In genomic region chr2:29934906-29935599, GRCm38 (mm10) we compare ENCODE assay signal across 8 mouse cellular contexts. TPM values are rescaled to one million over a fixed set of nuclear protein-coding genes. Genes with fewer than 3 reads are reported as not detected.
DNase-seq lines count a peak whose midpoint lies in the region; ATAC-seq and TF ChIP-seq lines count a peak whose summit lies in the region.

Gle1 (plus strand) TSS chr2:29935426.

- H3K4me2 ChIP-seq in hindbrain, embryonic 13.5 days, result peak within 1 kb of the TSS; percentile 72

- peak; percentile 55 for DNase-seq in Patski (ENCODE audit: low read depth, low spot score)
- peak; percentile 98 for DNase-seq in cerebellum, postnatal 14 days
- DNase-seq in frontal cortex, postnatal 14 days (ENCODE audit: low spot score in 2 of 2), result peak; percentile 93 to 95
- peak; percentile 94 for DNase-seq in layer of hippocampus, postnatal 25 days (ENCODE audit: extremely low spot score in 1 of 2, low spot score in 1 of 2)
- peak; percentile 96 for DNase-seq in lung, postnatal 25 days (ENCODE audit: low spot score)
- DNase-seq in retina, embryonic 14.5 days (ENCODE audit: low spot score), result peak; percentile 97
- DNase-seq in thymus, postnatal 4 days, result peak; percentile 99

- H3K9ac ChIP-seq in hindbrain, embryonic 13.5 days, result peak within 1 kb of the TSS; percentile 80

- peaks cover 7% of the 10 kb centered on the region for H3K4me1 ChIP-seq in hindbrain, embryonic 13.5 days (replicated peaks)

- CTCF ChIA-PET in Patski (lab: Charles Lee), result interaction anchor here (0.9 to 2.1 kb wide), 7 partner anchors 9 to 170 kb away, joined by 3 to 4 read pairs (median 3); no protein-coding TSS in a partner anchor

- in situ Hi-C loops in Patski (cut with MboI; ENCODE audit: low pct_unique_long_range_greater_than_20kb), result loop anchor here (5.0 kb wide), 1 partner anchor 42 kb away; no protein-coding TSS in a partner anchor

- H3K27ac ChIP-seq in hindbrain, embryonic 13.5 days, result peak within 1 kb of the TSS; percentile 88

- peak; percentile 90 for TF ChIP-seq CTCF in Patski (IDR thresholded peaks at IDR 0.05)

- peaks cover 44% of the 10 kb centered on the region for H3K36me3 ChIP-seq in hindbrain, embryonic 13.5 days

- peak within 1 kb of the TSS; percentile 87 for H3K4me3 ChIP-seq in hindbrain, embryonic 13.5 days

- H3K27me3 ChIP-seq in Patski, result no peaks in the 10 kb centered on the region
- no peaks in the 10 kb centered on the region for H3K27me3 ChIP-seq in hindbrain, embryonic 13.5 days

- H3K9me3 ChIP-seq in hindbrain, embryonic 13.5 days, result no peaks in the 10 kb centered on the region

- WGBS in hindbrain, embryonic 13.5 days, result 3% methylated on average over 44 of the region's 44 CpGs

- POLR2A ChIA-PET in Patski (lab: Charles Lee), result interaction anchor here (1.8 kb wide), 1 partner anchor 10 kb away, joined by 5 read pairs; no protein-coding TSS in a partner anchor

- peak; percentile 81 for ATAC-seq in Patski
- ATAC-seq in hindbrain, embryonic 13.5 days (ENCODE audit: low FRiP score), result peak; percentile 98

RNA-seq across cellular contexts. Expression of gene Gle1, which starts in this region (rescaled TPM):
- polyA plus RNA-seq in Patski (2021), result 30.3 TPM
- 75.2 and 82.1 TPM in 2 replicates for polyA plus RNA-seq in hindbrain, embryonic 13.5 days (2015; fragmentation: Nextera tagmentation; extraction: Ambion mirVana)
- total RNA-seq in layer of hippocampus, postnatal 25 days (2021), result 10 to 100 TPM; 37.9 to 39.3 TPM

Comparison
In these comparisons a context has a peak if more than half of its experiments do, and no peak if none do; other contexts are left out.
1. Peak in every context shown above with its lines: DNase-seq, ATAC-seq, H3K4me3 ChIP-seq and H3K27ac ChIP-seq.